Mouse (Mus musculus): ENCODE results near the gene 1700011M02Rik. TPM values are rescaled to one million over a fixed set of nuclear protein-coding genes. Genes with fewer than 3 reads are reported as not detected.

The 1700011M02Rik gene
- polyA plus RNA-seq, 1 experiment from 2014 or later = not detected

Other genes starting within 250 kb of the 1700011M02Rik start
- not detected in 2 replicates for gene Gm3880, start 221.9 kb upstream of the 1700011M02Rik start, polyA plus RNA-seq (2015; fragmentation: Nextera tagmentation; extraction: Ambion mirVana)
- not detected in 2 replicates for gene Gm9112, start 201.3 kb upstream of the 1700011M02Rik start, polyA plus RNA-seq (2015; fragmentation: Nextera tagmentation; extraction: Ambion mirVana)
- not detected in 2 replicates for gene Dmrtc1b, start 201.0 kb upstream of the 1700011M02Rik start, polyA plus RNA-seq (2015; fragmentation: Nextera tagmentation; extraction: Ambion mirVana)
- not detected in 2 replicates for gene Dmrtc1c1, start 105.9 kb upstream of the 1700011M02Rik start, polyA plus RNA-seq (2015; fragmentation: Nextera tagmentation; extraction: Ambion mirVana)
- not detected in 2 replicates for gene Dmrtc1c2, start 54.3 kb upstream of the 1700011M02Rik start, polyA plus RNA-seq (2015; fragmentation: Nextera tagmentation; extraction: Ambion mirVana)
- not detected in 2 replicates for gene 1700031F05Rik, start 40.9 kb upstream of the 1700011M02Rik start, polyA plus RNA-seq (2015; fragmentation: Nextera tagmentation; extraction: Ambion mirVana)
- gene Dmrtc1a, start 218 bp upstream of the 1700011M02Rik start, polyA plus RNA-seq (2015; fragmentation: Nextera tagmentation; extraction: Ambion mirVana) = 0.87 and 2.1 TPM in 2 replicates
- not detected in 2 replicates for gene 1700018G05Rik, start 19.5 kb downstream of the 1700011M02Rik start, polyA plus RNA-seq (2015; fragmentation: Nextera tagmentation; extraction: Ambion mirVana)